Mouse (Mus musculus) neural tube, embryonic 13.5 days (tissue): ENCODE results near the gene Slc29a4. TPM values are rescaled to one million over a fixed set of nuclear protein-coding genes. Genes with fewer than 3 reads are reported as not detected.

ENCODE experiments used
- ATAC-seq: fragments of 200-750 bp; cut with Nextera tagmentation; 2 replicates; pipeline ENCODE4 v1.8.0; 2017; ENCODE audit warnings: low read depth, mild to moderate bottlenecking, moderate TSS enrichment, moderate library complexity
- H3K27ac ChIP-seq: fragments of 300-500 bp; sonication (generic); replicated peaks from 2 replicates; pipeline ENCODE4 v1.5.1; 2015; ENCODE audit warnings: moderate library complexity, mild to moderate bottlenecking, inconsistent platforms
- H3K27me3 ChIP-seq: fragments of 300-500 bp; sonication (generic); 2 replicates; pipeline ENCODE4 v1.6.1; 2015; ENCODE audit warnings: mild to moderate bottlenecking, inconsistent platforms
- H3K36me3 ChIP-seq: fragments of 300-500 bp; sonication (generic); 2 replicates; pipeline ENCODE4 v1.6.1; 2015; ENCODE audit warnings: mild to moderate bottlenecking, inconsistent platforms
- H3K4me1 ChIP-seq: fragments of 300-500 bp; sonication (generic); replicated peaks from 2 replicates; pipeline ENCODE4 v1.6.1; 2015; ENCODE audit warnings: inconsistent platforms
- H3K4me2 ChIP-seq: fragments of 300-500 bp; sonication (generic); 2 replicates; pipeline ENCODE4 v1.6.1; 2015; ENCODE audit warnings: inconsistent platforms, mild to moderate bottlenecking, moderate library complexity
- H3K4me3 ChIP-seq: fragments of 300-500 bp; sonication (generic); 2 replicates; pipeline ENCODE4 v1.5.1; 2015; ENCODE audit warnings: mild to moderate bottlenecking, inconsistent platforms
- H3K9ac ChIP-seq: fragments of 300-500 bp; sonication (generic); 2 replicates; pipeline ENCODE4 v1.6.1; 2015; ENCODE audit warnings: moderate library complexity, mild to moderate bottlenecking, inconsistent platforms
- H3K9me3 ChIP-seq: fragments of 300-500 bp; sonication (generic); 2 replicates; pipeline ENCODE4 v1.6.1; 2016; ENCODE audit warnings: inconsistent platforms
- WGBS: fragments of 180-500 bp; shearing (Covaris S2); methylation state at CpG from one replicate; pipeline ENCODE4 v1.1.7; 2015; 5-methylcytosine and 5-hydroxymethylcytosine counted together
- polyA plus RNA-seq: library from polyadenylated mRNA; unstranded; fragments of >200 nt; fragmentation: Nextera tagmentation; extraction: Ambion mirVana; gene quantifications from 2 replicates; pipeline ENCODE4 v1.2.1, GENCODE M21; 2015

The Slc29a4 gene
- polyA plus RNA-seq, 1 experiment from 2014 or later: 82.1 TPM

DNA sequence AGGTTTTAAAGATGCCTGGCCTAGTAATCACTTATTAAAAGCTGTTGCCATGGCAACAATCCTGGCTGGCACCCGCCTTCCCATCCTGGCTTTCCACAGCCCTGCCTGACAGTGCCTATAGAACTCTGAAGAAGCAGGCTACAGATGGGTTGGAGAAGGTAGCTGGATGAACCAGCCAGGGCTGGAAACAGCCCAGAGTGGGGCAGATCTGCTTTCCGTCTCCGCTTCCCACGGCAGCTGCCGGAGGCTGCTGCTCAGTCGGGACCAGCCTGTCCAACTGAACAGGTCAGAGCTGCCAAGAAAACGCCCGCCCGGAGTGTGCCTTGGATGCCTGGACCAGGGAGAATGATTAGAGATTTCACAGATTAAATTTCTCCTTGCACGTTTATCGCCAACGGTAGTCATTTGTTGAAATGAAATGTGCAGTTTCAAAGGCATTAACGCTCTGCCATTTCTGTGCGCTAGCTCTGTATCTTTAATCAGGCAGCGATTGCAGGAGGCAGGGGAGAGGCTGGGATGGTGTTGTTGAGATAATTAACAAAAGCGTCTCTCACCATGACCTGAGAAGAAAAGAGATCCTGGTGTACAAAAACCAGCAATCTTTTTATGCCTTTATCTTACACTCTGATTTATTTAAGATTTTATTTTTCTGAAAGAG is 69.1 kb downstream of the Slc29a4 start:
- peak overlapping the region; percentile 86 for H3K27ac ChIP-seq
- 0 out of 2 replicates have a peak overlapping the region, but pooled peaks have one; percentile 14 for H3K9ac ChIP-seq
- H3K4me3 ChIP-seq: no peak overlapping the region
- H3K4me2 ChIP-seq: no peak overlapping the region
- peaks cover 24% of the 10 kb centered on the region for H3K4me1 ChIP-seq
- 66% methylated on average over 16 of the region's 16 CpGs for WGBS
- H3K36me3 ChIP-seq: peaks cover 100% of the 10 kb centered on the region
- peak; percentile 53 for ATAC-seq
- no peaks in the 10 kb centered on the region for H3K9me3 ChIP-seq
- no peaks in the 10 kb centered on the region for H3K27me3 ChIP-seq

DNA sequence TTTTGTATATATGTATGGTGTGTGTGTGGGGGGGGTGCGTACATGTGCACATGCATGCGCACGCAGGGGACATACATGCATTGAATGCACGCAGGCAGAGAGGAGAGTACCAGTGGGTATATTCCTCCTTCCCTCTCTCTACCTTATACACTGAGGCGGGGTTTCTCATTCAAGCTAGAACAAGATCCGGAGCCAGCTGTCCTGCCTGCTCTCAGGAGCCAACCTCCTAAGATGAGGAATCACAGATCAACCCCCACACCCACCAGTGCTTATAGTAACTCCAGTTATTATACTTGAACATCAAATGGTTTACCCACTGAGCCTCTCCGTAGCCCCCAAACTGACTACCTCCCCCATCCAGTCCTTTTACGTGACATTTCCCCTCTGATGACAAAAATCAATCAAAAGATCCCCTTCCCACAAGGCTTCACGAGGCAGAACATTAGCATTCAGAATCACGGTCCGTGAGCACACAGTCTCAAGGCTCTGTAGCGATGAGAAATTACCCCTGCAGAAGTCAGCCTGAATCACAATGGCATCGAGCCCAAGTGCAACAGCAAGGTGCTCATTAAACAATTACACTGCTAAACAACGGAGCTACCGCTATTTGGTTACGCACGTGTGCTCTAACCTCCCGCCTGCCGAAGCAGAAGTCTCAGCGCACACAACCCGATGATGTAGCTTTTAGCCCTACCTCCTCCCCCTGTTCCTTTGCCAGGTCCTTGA is 69.9 kb downstream of the Slc29a4 start:
- WGBS: 75% methylated on average over 21 of the region's 21 CpGs
- H3K36me3 ChIP-seq: peaks cover 100% of the 10 kb centered on the region
- ATAC-seq: peak; percentile 8; the same call in 1 of the 2 replicates
- peaks cover 24% of the 10 kb centered on the region for H3K4me1 ChIP-seq
- no peak overlapping the region for H3K9ac ChIP-seq
- no peaks in the 10 kb centered on the region for H3K27me3 ChIP-seq
- no peak overlapping the region for H3K4me3 ChIP-seq
- H3K4me2 ChIP-seq: no peak overlapping the region
- peak overlapping the region; percentile 86 for H3K27ac ChIP-seq
- H3K9me3 ChIP-seq: no peaks in the 10 kb centered on the region

DNA sequence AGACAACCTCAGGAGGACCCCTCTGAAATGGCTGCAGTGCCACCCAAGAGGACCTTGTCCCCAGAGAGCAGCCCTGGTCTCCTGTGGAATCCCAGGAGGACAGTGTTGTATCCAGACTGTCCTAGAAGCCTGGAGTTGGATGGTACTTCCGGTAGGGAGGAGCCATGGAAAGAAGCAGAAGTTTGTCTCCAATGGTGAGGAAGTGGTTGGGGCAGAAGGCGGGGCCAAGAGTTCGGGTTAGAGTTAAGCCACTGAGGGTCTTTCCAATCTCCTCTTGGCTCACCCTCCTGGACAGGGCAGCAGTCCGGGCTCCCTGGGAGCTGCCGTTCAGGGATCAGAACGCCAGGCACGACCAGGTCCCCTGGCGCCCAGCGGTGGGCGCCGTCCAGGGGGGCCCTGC is 72.0 kb downstream of the Slc29a4 start:
- Histone ChIP-seq H3K9ac (no peak overlapping the region), H3K4me3 (no peak overlapping the region), H3K36me3 (peaks cover 87% of the 10 kb centered on the region), H3K4me2 (no peak overlapping the region), H3K27ac (no peak overlapping the region; the same call in 1 of the 2 replicates), H3K27me3 (no peaks in the 10 kb centered on the region), H3K9me3 (no peaks in the 10 kb centered on the region), H3K4me1 (peaks cover 36% of the 10 kb centered on the region)
- ATAC-seq: no peak
- WGBS: 57% methylated on average over 11 of the region's 11 CpGs

DNA sequence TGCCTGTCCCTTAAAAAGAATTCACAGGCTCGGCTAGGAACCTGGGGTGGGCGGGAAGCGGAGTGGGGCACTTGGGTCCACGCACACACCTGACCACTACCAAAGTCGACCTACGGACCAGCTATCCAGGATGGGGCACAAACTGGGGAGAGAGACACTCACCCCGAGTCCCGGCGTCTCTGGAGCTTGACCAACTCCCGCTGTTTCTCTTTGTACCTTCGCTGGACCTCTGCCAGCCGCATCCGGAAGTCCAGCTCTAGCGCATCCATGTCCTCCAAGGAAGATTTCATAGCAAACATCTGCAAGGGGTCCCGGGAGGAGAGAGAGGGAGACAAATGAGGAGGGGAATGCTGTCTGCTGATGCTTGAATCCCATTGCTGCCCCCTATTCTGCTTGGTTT is 72.6 kb downstream of the Slc29a4 start:
- Histone ChIP-seq H3K27ac (no peak overlapping the region), H3K4me3 (no peak overlapping the region), H3K9me3 (no peaks in the 10 kb centered on the region), H3K4me2 (no peak overlapping the region), H3K27me3 (no peaks in the 10 kb centered on the region), H3K36me3 (peaks cover 87% of the 10 kb centered on the region), H3K4me1 (peaks cover 42% of the 10 kb centered on the region), H3K9ac (no peak overlapping the region)
- 76% methylated on average over 15 of the region's 15 CpGs for WGBS
- ATAC-seq: no peak

DNA sequence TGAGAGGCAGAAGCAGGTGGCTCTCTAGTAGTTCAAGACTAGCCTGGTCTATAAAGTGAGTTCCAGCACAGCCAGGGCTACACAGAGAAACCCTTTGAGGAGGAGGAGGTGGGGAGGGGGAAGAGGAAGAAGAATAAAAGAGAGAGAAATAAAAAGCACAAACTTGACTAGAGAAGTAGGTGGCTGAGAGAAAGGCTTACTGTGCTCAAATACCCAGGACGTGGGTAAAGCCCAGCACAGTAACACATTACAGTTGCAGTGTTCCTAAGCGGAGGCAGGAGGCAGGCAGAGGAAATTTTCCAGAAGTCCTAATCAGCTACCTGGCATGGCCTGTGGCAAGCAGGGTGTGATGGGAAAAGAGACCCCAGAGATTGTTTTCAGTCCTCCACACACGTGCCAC is 74.4 kb downstream of the Slc29a4 start:
- Histone ChIP-seq H3K4me1 (peaks cover 37% of the 10 kb centered on the region), H3K4me3 (no peak overlapping the region), H3K9me3 (no peaks in the 10 kb centered on the region), H3K4me2 (no peak overlapping the region), H3K9ac (no peak overlapping the region), H3K27ac (no peak overlapping the region), H3K36me3 (peaks cover 86% of the 10 kb centered on the region), H3K27me3 (no peaks in the 10 kb centered on the region)
- 85% methylated on average over 3 of the region's 3 CpGs for WGBS
- no peak for ATAC-seq

DNA sequence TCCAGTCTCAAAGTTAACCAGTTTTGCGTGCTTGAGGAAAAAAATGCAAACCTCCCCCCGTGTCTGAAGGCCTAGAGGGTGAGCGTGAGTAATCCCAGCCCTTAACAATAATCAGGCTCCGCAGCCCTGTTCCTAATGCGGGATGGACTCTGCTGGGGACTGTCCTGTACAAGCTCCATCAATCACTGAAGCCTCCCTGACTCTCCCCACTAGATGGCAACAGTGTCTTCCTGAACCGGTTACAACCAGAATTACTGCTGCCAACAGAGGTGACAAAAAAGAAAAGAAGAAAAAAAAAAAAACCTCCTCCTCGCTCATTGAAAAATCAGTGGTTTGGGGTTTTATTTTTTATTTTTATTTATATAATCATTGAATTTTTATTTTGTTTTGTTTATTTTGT is 75.6 kb downstream of the Slc29a4 start:
- Histone ChIP-seq H3K4me2 (no peak overlapping the region), H3K9ac (no peak overlapping the region), H3K27me3 (no peaks in the 10 kb centered on the region), H3K27ac (peak overlapping the region; percentile 67), H3K36me3 (peaks cover 86% of the 10 kb centered on the region), H3K9me3 (no peaks in the 10 kb centered on the region), H3K4me3 (no peak overlapping the region), H3K4me1 (peaks cover 25% of the 10 kb centered on the region)
- 14% methylated on average over 7 of the region's 7 CpGs for WGBS
- ATAC-seq: peak; percentile 50; the same call in 1 of the 2 replicates

DNA sequence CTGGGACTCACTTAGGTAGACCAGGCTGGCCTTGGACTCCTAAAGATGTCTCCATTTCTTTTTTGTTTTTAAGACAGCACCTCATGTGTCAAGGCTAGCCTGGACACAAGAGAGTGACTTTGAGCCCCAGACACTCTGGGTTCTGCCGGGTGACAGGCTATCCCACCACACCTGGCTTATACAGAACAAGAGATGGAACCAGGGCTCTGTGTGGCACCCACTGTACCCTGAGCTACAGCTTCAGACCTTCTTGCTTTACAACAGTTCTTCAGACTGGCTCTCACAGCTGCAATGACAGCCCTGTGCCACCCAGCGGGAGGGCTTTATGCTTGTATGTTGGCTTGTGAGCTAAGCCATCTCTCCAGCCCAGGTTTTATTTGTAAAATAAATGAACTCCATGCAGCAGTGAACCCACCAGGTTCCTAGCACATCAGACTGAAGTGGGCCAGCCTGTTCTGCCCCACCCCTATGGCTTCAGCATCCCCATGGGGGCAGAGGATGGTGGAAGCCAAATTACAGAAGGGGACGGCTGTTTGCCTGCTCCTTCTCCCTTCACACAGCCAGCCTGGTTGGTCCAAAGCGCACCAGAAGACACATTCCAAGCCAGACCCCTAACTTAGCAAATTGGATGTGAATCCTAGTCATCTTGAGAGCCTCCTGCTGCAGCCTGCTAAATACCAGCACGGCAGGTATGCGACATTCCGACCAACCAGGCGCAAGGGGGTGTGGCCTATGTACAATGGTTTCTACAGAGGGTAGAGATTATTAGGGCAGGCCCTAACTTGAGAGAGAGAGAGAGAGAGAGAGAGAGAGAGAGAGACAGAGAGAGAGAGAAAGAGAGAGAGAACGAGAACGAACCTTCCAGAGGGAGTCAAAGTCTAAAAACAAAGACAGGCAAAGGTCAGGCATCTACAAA is 76.3 kb downstream of the Slc29a4 start:
- H3K4me1 ChIP-seq: peaks cover 19% of the 10 kb centered on the region
- peak overlapping the region; percentile 13; the same call in 1 of the 2 replicates for H3K9ac ChIP-seq
- WGBS: 36% methylated on average over 10 of the region's 10 CpGs
- peaks cover 86% of the 10 kb centered on the region for H3K36me3 ChIP-seq
- H3K9me3 ChIP-seq: no peaks in the 10 kb centered on the region
- no peak overlapping the region for H3K4me3 ChIP-seq
- ATAC-seq: peak; percentile 45; the same call in 1 of the 2 replicates
- H3K27ac ChIP-seq: peak overlapping the region; percentile 67
- no peaks in the 10 kb centered on the region for H3K27me3 ChIP-seq
- no peak overlapping the region for H3K4me2 ChIP-seq

DNA sequence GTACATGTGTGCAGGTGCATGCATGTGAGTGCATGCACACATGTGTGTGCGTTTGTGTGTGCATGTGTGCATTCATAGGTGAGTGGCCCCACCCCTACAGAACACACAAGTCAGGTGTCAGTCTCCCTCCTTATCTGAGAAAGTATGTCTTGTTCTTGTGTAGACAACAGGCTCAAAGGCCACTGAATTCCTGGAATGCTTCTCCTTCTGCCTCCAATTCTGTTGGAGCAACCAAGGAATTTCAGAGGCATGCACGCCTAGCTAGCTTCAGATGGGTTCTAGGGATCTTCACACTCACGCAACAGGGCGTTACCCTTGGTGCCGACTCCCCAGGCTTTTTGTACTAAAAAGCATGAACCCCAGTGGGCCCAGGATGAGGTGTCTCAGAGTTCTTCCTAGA is 77.3 kb downstream of the Slc29a4 start:
- H3K27me3 ChIP-seq: no peaks in the 10 kb centered on the region
- peaks cover 19% of the 10 kb centered on the region for H3K4me1 ChIP-seq
- no peaks in the 10 kb centered on the region for H3K9me3 ChIP-seq
- H3K27ac ChIP-seq: peak overlapping the region; percentile 67
- H3K9ac ChIP-seq: no peak overlapping the region
- WGBS: 80% methylated on average over 5 of the region's 5 CpGs
- ATAC-seq: no peak
- peaks cover 86% of the 10 kb centered on the region for H3K36me3 ChIP-seq
- no peak overlapping the region for H3K4me3 ChIP-seq
- H3K4me2 ChIP-seq: no peak overlapping the region

DNA sequence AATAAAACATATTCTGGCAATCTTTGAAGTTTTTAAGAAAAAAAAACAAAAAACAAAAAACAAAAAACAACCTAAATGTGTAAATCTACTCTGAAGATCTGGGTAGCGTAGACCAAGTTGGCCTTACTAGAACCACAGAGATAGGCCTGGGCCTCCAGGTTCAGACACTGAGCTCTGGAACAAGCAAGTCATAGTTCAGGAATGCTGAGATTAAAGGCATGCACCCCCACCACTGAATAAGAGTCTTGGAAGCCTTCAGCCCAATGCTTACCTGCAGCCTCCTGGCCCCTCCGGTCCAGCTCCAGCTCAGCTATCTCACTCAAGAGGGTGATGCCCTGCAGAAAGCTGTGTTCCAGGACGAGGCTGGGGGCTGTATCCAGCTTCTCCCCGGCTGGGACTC is 78.7 kb downstream of the Slc29a4 start:
- Histone ChIP-seq H3K9me3 (no peaks in the 10 kb centered on the region), H3K27me3 (no peaks in the 10 kb centered on the region), H3K4me3 (no peak overlapping the region), H3K9ac (no peak overlapping the region), H3K4me2 (no peak overlapping the region), H3K36me3 (peaks cover 86% of the 10 kb centered on the region), H3K4me1 (peaks cover 19% of the 10 kb centered on the region), H3K27ac (no peak overlapping the region)
- WGBS: 85% methylated on average over 4 of the region's 4 CpGs
- no peak for ATAC-seq

DNA sequence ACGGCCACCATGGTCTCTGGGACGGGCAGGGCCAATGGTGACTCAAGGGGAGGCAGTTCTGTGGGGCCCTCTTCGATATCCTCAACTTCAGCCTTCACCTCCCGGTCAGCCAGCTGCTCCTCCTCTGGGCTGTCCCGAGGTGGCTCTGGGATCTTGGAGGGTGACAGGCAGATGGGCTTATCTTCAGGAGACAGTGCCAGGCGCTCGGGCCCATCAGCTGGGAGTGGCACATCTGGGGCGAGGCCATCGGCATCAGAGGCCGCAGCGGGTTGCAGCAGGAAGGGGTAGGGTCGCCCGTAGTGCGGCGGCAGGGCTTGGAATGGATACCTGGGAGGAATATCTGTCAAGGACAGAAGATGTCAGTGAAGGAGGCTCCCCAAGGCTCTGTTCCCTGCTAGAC is 79.7 kb downstream of the Slc29a4 start:
- H3K9me3 ChIP-seq: no peaks in the 10 kb centered on the region
- WGBS: 94% methylated on average over 15 of the region's 15 CpGs
- no peaks in the 10 kb centered on the region for H3K27me3 ChIP-seq
- no peak for ATAC-seq
- no peak overlapping the region for H3K4me3 ChIP-seq
- H3K27ac ChIP-seq: no peak overlapping the region
- H3K4me2 ChIP-seq: no peak overlapping the region
- H3K36me3 ChIP-seq: peaks cover 86% of the 10 kb centered on the region
- H3K9ac ChIP-seq: no peak overlapping the region
- H3K4me1 ChIP-seq: peaks cover 19% of the 10 kb centered on the region
